Mouse (Mus musculus) adrenal gland (tissue): ENCODE data around the gene Fam169b.

Experiments used
- intact Hi-C: fragments of 180-260 bp; cut with DNase I; formaldehyde crosslinking; loops from one replicate; pipeline ENCODE4 v1.15.1; 2025
- long read RNA-seq, 2 experiments: library from polyadenylated mRNA; unstranded; transcript quantifications; one replicate each; pipeline ENCODE4 v2.0.0; 2020; ENCODE audit warnings: borderline replicate concordance in 1 of 2; ENCODE audit not compliant: insufficient replicate concordance in 1 of 2

The Fam169b gene
- long read RNA-seq, experiment 1 = 0 reads
- long read RNA-seq, experiment 2 = 0 reads

GRCm38 (mm10) chr7:68273515-68273914 is at the start of gene Fam169b:
Gene Fam169b, plus strand, starts transcription at chr7:68273839.
- intact Hi-C loops = no loop called here

GRCm38 (mm10) chr7:68224006-68224405 is 49.6 kb upstream of the Fam169b start:
- intact Hi-C loops = no loop called here

- intact Hi-C loops = no loop called here
These were observed 48.1 kb upstream of the Fam169b start for GRCm38 (mm10) chr7:68225427-68226054.

GRCm38 (mm10) chr7:68227021-68227420 is 46.6 kb upstream of the Fam169b start:
- intact Hi-C loops = no loop called here

- intact Hi-C loops = no loop called here
These were observed 46.0 kb upstream of the Fam169b start for GRCm38 (mm10) chr7:68227621-68228020.

- intact Hi-C loops = no loop called here
These were observed 45.1 kb upstream of the Fam169b start for GRCm38 (mm10) chr7:68228491-68228890.

GRCm38 (mm10) chr7:68230831-68231230 is 42.8 kb upstream of the Fam169b start:
- intact Hi-C loops = no loop called here

- intact Hi-C loops = no loop called here
These were observed 41.1 kb upstream of the Fam169b start for GRCm38 (mm10) chr7:68232521-68232920.

GRCm38 (mm10) chr7:68233619-68234223 is 39.9 kb upstream of the Fam169b start:
- intact Hi-C loops = no loop called here

GRCm38 (mm10) chr7:68236817-68237216 is 36.8 kb upstream of the Fam169b start:
- intact Hi-C loops = no loop called here

- intact Hi-C loops = no loop called here
These were observed 34.3 kb upstream of the Fam169b start for GRCm38 (mm10) chr7:68239220-68239827.

GRCm38 (mm10) chr7:68241205-68241604 is 32.4 kb upstream of the Fam169b start:
- intact Hi-C loops = no loop called here

- intact Hi-C loops = no loop called here
These were observed 28.0 kb upstream of the Fam169b start for GRCm38 (mm10) chr7:68245681-68246080.

- intact Hi-C loops = no loop called here
These were observed 27.4 kb upstream of the Fam169b start for GRCm38 (mm10) chr7:68246249-68246648.

GRCm38 (mm10) chr7:68250411-68250810 is 23.2 kb upstream of the Fam169b start:
- intact Hi-C loops = no loop called here

- intact Hi-C loops = no loop called here
These were observed 22.7 kb upstream of the Fam169b start for GRCm38 (mm10) chr7:68250902-68251301.

- intact Hi-C loops = no loop called here
These were observed 15.9 kb upstream of the Fam169b start for GRCm38 (mm10) chr7:68257767-68258166.

- intact Hi-C loops = no loop called here
These were observed 15.1 kb upstream of the Fam169b start for GRCm38 (mm10) chr7:68258326-68259150.

GRCm38 (mm10) chr7:68259523-68260081 is 14.0 kb upstream of the Fam169b start:
- intact Hi-C loops = no loop called here

GRCm38 (mm10) chr7:68262612-68263200 is 10.9 kb upstream of the Fam169b start:
- intact Hi-C loops = no loop called here
